Mouse (Mus musculus) MEL (cell line): ENCODE measurements at regions not wholly inside any gene's neighbourhood (a gene's known extent, or its start where the extent isn't known, plus 50 kb on each side); places are given as distances from the start of the nearest gene placed in this dataset.

Source experiments
- DNase-seq: peaks from one replicate; pipeline ENCODE4 v3.0.0; 2011; ENCODE audit warnings: low read depth, low spot score
- H3K27ac ChIP-seq: 2 replicates; pipeline ENCODE4 v1.5.1; 2012; ENCODE audit warnings: low read depth, mild to moderate bottlenecking, control low read depth, low read length, moderate library complexity; ENCODE audit not compliant: control insufficient read depth
- H3K27me3 ChIP-seq, 2 experiments: fragments of 150-350 bp in 1 of 2; sonication (generic) in 1 of 2; 2 replicates each; pipeline ENCODE4 v1.6.1; 2012; ENCODE audit warnings: low read length in 2 of 2, mild to moderate bottlenecking in 2 of 2, improper control_type of control experiment in 1 of 2, moderate library complexity in 1 of 2; ENCODE audit not compliant: insufficient read depth in 2 of 2, control insufficient read depth in 1 of 2
- H3K36me3 ChIP-seq, 2 experiments: 2 replicates each; pipeline ENCODE4 v1.6.1; 2012 to 2014; ENCODE audit warnings: low read length in 2 of 2, improper control_type of control experiment in 1 of 2, inconsistent platforms in 1 of 2, mild to moderate bottlenecking in 1 of 2; ENCODE audit not compliant: insufficient read depth in 2 of 2, control insufficient read depth in 1 of 2
- H3K4me1 ChIP-seq, 2 experiments: fragments of 150-350 bp in 1 of 2; sonication (generic) in 1 of 2; 2 replicates each; pipeline ENCODE4 v1.6.1; 2012; ENCODE audit warnings: low read length in 2 of 2, improper control_type of control experiment in 1 of 2, mild to moderate bottlenecking in 1 of 2; ENCODE audit not compliant: insufficient read depth in 2 of 2, control insufficient read depth in 1 of 2
- H3K4me3 ChIP-seq, 2 experiments: fragments of 150-350 bp in 1 of 2; sonication (generic) in 1 of 2; 2 replicates each; pipeline ENCODE4 v1.5.1; 2012; ENCODE audit warnings: low read depth in 2 of 2, low read length in 2 of 2, mild to moderate bottlenecking in 2 of 2, moderate library complexity in 2 of 2, control low read depth in 1 of 2, improper control_type of control experiment in 1 of 2; ENCODE audit not compliant: control insufficient read depth in 1 of 2, insufficient read depth in 1 of 2
- H3K79me2 ChIP-seq: 2 replicates; pipeline ENCODE4 v1.6.1; 2012; ENCODE audit warnings: mild to moderate bottlenecking, low read length, moderate library complexity; ENCODE audit not compliant: control insufficient read depth, poor library complexity, insufficient read depth
- H3K9ac ChIP-seq: 2 replicates; pipeline ENCODE4 v1.6.1; 2012; ENCODE audit warnings: low read depth, mild to moderate bottlenecking, control low read depth, low read length, moderate library complexity; ENCODE audit not compliant: control insufficient read depth, poor library complexity, severe bottlenecking
- H3K9me3 ChIP-seq: fragments of 150-350 bp; sonication (generic); replicated peaks from 2 replicates; pipeline ENCODE4 v1.6.1; 2012; ENCODE audit warnings: mild to moderate bottlenecking, low read length, improper control_type of control experiment, moderate library complexity; ENCODE audit not compliant: insufficient read depth
- BHLHE40 ChIP-seq: IDR thresholded peaks from 2 replicates; pipeline ENCODE4 v1.6.1; 2012; ENCODE audit warnings: low read depth, mild to moderate bottlenecking, inconsistent platforms, low read length, improper control_type of control experiment, borderline replicate concordance
- E2F4 ChIP-seq: IDR thresholded peaks from 2 replicates; pipeline ENCODE4 v1.6.1; 2011; ENCODE audit warnings: low read depth, low read length, improper control_type of control experiment, borderline replicate concordance
- GATA1 ChIP-seq: IDR thresholded peaks from 2 replicates; pipeline ENCODE4 v1.6.1; 2011; ENCODE audit warnings: low read depth, low read length, improper control_type of control experiment
- KAT2A ChIP-seq: conservative IDR thresholded peaks from 2 replicates; pipeline ENCODE4 v1.6.1; 2012; ENCODE audit warnings: low read depth, low read length, improper control_type of control experiment, inconsistent platforms
- MAX ChIP-seq: IDR thresholded peaks from 2 replicates; pipeline ENCODE4 v1.6.1; 2011; ENCODE audit warnings: low read length, improper control_type of control experiment
- MXI1 ChIP-seq: IDR thresholded peaks from 2 replicates; pipeline ENCODE4 v1.6.1; 2011; ENCODE audit warnings: mild to moderate bottlenecking, low read depth, low read length, improper control_type of control experiment
- MYB ChIP-seq: IDR thresholded peaks from 2 replicates; pipeline ENCODE4 v1.6.1; 2011; ENCODE audit warnings: mild to moderate bottlenecking, low read depth, low read length, improper control_type of control experiment
- POLR2A ChIP-seq, 2 experiments: IDR thresholded peaks; 2 replicates each; pipeline ENCODE4 v1.6.1; 2011 to 2012; ENCODE audit warnings: low read length in 2 of 2, mild to moderate bottlenecking in 2 of 2, control low read depth in 1 of 2, improper control_type of control experiment in 1 of 2, low read depth in 1 of 2, moderate library complexity in 1 of 2; ENCODE audit not compliant: control insufficient read depth in 1 of 2, insufficient read depth in 1 of 2, poor library complexity in 1 of 2
- POLR2AphosphoS2 ChIP-seq: IDR thresholded peaks from 2 replicates; pipeline ENCODE4 v1.6.1; 2011; ENCODE audit warnings: low read length, improper control_type of control experiment
- POLR2AphosphoS5 ChIP-seq: IDR thresholded peaks from 2 replicates; pipeline ENCODE4 v1.6.1; 2012; ENCODE audit warnings: low read depth, borderline replicate concordance, mild to moderate bottlenecking, inconsistent platforms, low read length, moderate library complexity, mixed read lengths
- RCOR1 ChIP-seq: IDR thresholded peaks from 2 replicates; pipeline ENCODE4 v1.6.1; 2012; ENCODE audit warnings: low read depth, mild to moderate bottlenecking, inconsistent platforms, low read length, improper control_type of control experiment
- TBP ChIP-seq: IDR thresholded peaks from 2 replicates; pipeline ENCODE4 v1.8.0; 2011; ENCODE audit warnings: low read depth, low read length, improper control_type of control experiment
- USF2 ChIP-seq, 2 experiments: IDR thresholded peaks; 2 replicates each; pipeline ENCODE4 v1.6.1; 2011 to 2012; ENCODE audit warnings: improper control_type of control experiment in 2 of 2, low read length in 2 of 2, borderline replicate concordance in 1 of 2, inconsistent platforms in 1 of 2, low read depth in 1 of 2, mild to moderate bottlenecking in 1 of 2; ENCODE audit not compliant: insufficient read depth in 1 of 2
- ZC3H11A ChIP-seq: IDR thresholded peaks from 2 replicates; pipeline ENCODE4 v1.6.1; 2012; ENCODE audit warnings: low read depth, mild to moderate bottlenecking, inconsistent platforms, low read length, improper control_type of control experiment
- ZKSCAN1 ChIP-seq: IDR thresholded peaks from 2 replicates; pipeline ENCODE4 v1.6.1; 2012; ENCODE audit warnings: low read depth, mild to moderate bottlenecking, inconsistent platforms, low read length, improper control_type of control experiment, moderate library complexity
- ZNF384 ChIP-seq: IDR thresholded peaks from 2 replicates; pipeline ENCODE4 v1.6.1; 2012; ENCODE audit warnings: low read depth, mild to moderate bottlenecking, inconsistent platforms, low read length, improper control_type of control experiment

DNA sequence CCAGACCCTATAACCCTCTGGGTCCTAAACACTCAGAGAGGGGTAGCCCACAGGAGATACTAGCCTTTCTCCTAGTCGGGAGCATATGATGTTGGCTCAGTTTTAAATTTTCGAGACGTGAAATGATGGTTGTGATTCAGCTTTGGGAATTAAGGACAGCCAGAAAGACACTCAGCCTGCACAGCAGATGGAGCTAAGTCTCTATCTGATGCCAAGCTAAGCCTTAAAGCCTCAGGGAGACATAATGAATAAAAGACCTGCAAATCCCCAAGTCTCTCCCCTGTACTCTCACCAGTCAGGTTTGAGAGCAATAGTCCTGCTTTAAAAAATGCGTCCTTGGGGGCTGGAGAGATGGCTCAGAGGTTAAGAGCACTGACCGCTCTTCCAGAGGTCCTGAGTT, 75.3 kb upstream of the Ipo5 start:
- Histone ChIP-seq H3K36me3 (no peaks in the 10 kb centered on the region), H3K27ac (no peak overlapping the region), H3K27me3 (no peaks in the 10 kb centered on the region), H3K79me2 (no peaks in the 10 kb centered on the region), H3K4me1 (no peaks in the 10 kb centered on the region), H3K9ac (no peak overlapping the region), H3K4me3 (no peak overlapping the region), H3K9me3 (no peaks in the 10 kb centered on the region)
- DNase-seq = no peak
- no peak for TF ChIP-seq MYB
- TF ChIP-seq ZKSCAN1 = no peak
- TF ChIP-seq ZNF384 = no peak
- no peak for TF ChIP-seq ZC3H11A
- TF ChIP-seq POLR2AphosphoS2 = no peak
- no peak for TF ChIP-seq POLR2AphosphoS5
- TF ChIP-seq POLR2A (IDR thresholded peaks at IDR 0.05; ENCODE audit: control insufficient read depth in 1 of 2, insufficient read depth in 1 of 2, low read depth in 1 of 2, low read length in 2 of 2, poor library complexity in 1 of 2) = no peak
- TF ChIP-seq E2F4 = no peak
- TF ChIP-seq USF2 (IDR thresholded peaks at IDR 0.05; ENCODE audit: borderline replicate concordance in 1 of 2, insufficient read depth in 1 of 2, low read depth in 1 of 2, low read length in 2 of 2) = no peak
- no peak for TF ChIP-seq MAX

DNA sequence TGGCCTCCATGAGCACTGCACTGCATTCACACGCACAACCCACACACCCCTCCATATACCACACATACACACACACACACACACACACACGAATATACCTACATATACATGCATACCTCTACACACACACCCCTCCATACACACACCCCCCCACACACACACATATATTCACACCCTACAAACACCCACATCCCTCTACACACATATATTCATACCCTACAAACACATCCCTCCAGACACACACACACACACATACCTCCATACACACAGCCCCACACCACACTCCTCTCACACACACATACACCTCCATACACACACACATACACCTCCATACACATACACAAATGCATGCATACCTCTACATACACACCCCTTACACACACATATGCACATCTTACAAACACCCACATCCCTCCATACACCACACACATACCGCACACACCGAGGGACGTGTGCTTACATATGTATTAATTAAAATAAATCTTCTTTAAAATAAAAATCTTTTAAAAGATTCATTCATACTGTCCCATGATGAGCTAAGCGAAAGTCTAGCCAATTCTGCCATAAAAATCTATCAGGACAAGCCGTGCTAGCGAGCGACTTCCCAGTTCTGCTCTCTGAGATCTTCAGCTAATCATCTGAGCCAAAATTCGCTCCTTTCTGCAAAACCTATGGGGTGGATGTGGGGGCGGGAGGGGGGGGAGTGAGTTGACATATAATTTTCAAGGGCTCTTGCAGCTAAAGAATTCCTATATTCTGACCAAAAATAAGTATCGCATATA, 74.3 kb upstream of the Ipo5 start:
- Histone ChIP-seq H3K79me2 (no peaks in the 10 kb centered on the region), H3K27ac (no peak overlapping the region)
- no peak for TF ChIP-seq BHLHE40
- TF ChIP-seq KAT2A = no peak
- TF ChIP-seq ZC3H11A = no peak
- TF ChIP-seq MXI1 = no peak
- TF ChIP-seq E2F4 = no peak
- TF ChIP-seq GATA1 = no peak
- no peak for TF ChIP-seq RCOR1
- TF ChIP-seq TBP = no peak
- TF ChIP-seq, all 39 proteins: peak for 0
- H3K36me3 ChIP-seq = no peaks in the 10 kb centered on the region
- H3K27me3 ChIP-seq = no peaks in the 10 kb centered on the region
- no peak overlapping the region for H3K9ac ChIP-seq
- no peaks in the 10 kb centered on the region for H3K4me1 ChIP-seq
- no peak overlapping the region for H3K4me3 ChIP-seq
- no peak for DNase-seq
- no peaks in the 10 kb centered on the region for H3K9me3 ChIP-seq
